Mouse (Mus musculus) thymus, postnatal 10 days (tissue): ENCODE results near the gene Wfdc17.

Experiments
- DNase-seq, 2 experiments: peaks; one replicate each; pipeline ENCODE4 v3.0.0; 2021; ENCODE audit warnings: low spot score in 2 of 2

Wfdc17 gene

DNA sequence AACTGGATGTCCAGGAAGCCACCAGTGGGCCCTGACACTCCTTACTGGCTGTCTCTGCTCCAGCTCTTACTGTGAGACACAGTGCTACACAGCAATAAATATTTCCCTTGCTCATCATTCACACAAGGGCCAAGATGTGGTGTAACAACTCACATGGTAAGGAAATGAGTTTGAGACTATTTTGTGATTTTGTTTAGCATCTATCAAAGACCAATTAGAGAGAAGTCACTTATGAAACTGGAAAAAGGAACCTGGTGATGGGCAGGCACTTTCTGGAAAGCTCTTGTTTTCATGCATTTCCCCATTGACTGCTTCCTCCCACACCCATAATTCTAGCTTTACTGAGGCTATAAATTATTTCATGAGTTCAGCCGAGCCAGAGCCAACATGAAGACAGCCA is at the start of gene Wfdc17:
Wfdc17 (plus strand) TSS at position 287 of the 400 bp plus-strand sequence.
- DNase-seq = no peak

- DNase-seq = no peak
Observed at GRCm38 (mm10) chr11:83654606-83655005, 49.2 kb upstream of the Wfdc17 start.

DNA sequence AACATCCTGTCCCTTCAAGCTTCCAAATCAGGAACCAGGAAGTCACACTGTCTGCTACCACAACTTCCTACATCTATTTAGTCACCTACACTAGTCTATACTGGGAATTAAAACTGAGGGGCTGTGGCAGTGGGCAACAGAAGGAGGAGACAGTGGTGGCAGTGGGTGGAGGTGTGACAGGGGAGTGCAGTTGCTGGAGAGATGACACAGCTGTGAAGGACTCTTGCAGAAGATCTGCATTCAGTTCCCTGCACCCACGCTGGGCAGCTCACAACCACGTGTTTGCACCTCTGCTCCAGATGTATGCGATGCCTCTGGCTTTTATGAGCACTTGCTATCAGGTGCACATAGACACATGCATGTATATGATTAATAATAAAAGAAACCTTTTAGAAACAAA is 46.3 kb upstream of the Wfdc17 start:
- DNase-seq = no peak

DNA sequence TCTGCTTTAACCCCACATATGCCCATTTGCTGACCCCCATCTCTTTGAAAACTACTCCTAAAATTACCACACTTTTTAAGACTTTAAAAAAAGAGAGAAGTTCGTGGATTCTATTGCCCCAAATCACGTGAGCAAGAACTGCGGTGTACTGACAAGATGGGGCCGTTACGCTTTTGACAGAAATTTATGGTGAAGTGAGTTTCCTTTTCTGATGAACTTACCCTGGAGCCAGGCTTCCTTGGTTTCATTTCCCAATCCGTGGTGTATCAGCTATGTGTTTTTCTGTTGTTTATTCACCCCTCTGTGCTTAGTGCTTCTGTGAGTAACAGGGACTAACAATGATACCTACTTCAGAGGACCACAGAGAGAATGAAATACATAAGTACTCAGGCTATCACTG is 45.0 kb upstream of the Wfdc17 start:
- no peak for DNase-seq

GRCm38 (mm10) chr11:83662204-83662603 is 41.6 kb upstream of the Wfdc17 start, which contains the start of gene Ccl4:
TSS of gene Ccl4 (plus strand) at chr11:83662584.
- peak; percentile 5 to 19 for DNase-seq

DNA sequence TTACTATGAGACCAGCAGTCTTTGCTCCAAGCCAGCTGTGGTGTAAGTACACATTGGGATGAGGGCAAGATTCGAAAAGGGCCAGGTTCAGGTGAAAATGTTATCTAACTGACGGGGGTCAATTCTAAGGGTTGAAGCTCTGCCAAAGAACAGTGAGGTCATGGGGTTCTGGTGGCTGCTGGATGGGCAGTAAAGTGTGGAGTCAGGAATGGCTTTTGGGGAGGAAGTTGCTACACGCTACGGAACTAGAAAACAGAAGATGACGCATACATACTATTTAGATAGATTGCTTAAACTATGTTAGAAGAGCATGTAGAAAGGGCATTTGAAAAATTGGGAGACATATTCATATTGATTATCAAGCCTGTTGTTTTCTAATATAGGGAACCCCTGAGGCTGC is 40.3 kb upstream of the Wfdc17 start:
- no peak for DNase-seq

GRCm38 (mm10) chr11:83671743-83672142 is 32.0 kb upstream of the Wfdc17 start:
- no peak for DNase-seq

- no peak for DNase-seq
Observed at GRCm38 (mm10) chr11:83675665-83676064, 28.1 kb upstream of the Wfdc17 start.

DNA sequence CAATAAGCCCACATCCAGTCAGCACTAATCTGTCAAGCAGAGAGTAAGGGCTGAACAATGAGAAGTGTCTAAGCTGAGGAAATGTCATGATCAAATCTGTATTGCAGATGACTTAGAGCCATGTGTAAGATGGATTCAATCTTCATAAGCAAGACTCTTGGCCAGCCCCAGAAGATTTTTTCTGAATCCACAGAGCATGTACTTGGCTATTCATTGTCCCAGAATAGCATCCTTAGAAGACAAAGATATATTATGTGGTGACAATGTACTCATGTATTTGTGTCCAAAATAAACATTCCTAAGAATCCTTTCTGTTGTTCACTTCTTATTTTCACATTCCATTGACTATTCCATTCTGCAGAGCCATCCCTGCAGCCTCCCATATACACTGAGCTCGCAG is 13.9 kb upstream of the Wfdc17 start:
- no peak for DNase-seq

DNA sequence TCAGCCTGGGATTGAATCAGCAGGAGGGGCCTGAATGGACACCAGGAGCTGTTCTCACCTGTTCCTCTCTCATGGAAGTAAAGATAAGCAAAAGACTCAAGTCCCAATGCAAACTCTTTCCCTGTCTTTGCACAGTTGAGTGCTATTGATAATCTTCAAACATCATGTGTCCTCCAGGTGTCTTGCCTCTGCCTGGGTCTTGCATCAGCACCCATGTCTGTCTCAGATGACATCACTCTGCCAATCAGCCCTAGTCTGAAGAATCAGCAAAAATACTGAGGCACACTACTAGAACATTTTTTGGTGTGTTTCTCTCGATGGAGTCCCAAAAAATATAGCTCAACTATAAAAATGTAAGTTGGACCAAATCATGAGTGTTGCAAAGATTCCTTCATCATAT is 11.8 kb upstream of the Wfdc17 start:
- DNase-seq = no peak

DNA sequence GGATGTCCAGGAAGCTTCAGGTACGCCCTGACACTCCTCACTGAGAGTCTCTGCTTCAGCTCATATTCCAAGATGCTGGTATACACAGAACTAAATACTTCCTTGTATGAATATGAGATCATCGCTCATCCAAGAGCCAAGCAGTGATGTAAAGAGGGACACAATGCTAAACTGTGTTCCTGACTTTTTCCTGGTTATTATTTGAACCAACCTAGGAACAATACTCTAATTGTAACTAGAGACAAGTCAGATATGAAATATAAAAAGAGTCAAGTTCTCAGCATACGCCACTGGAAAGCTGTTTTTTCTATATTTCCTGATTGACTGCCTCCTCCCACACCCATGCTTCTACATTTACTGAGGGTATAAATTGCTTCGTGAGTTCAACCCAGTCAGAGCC is 4.9 kb downstream of the Wfdc17 start, which contains the start of gene Wfdc18:
Wfdc18 (plus strand) TSS at position 301 of the 400 bp plus-strand sequence.
- DNase-seq = no peak

DNA sequence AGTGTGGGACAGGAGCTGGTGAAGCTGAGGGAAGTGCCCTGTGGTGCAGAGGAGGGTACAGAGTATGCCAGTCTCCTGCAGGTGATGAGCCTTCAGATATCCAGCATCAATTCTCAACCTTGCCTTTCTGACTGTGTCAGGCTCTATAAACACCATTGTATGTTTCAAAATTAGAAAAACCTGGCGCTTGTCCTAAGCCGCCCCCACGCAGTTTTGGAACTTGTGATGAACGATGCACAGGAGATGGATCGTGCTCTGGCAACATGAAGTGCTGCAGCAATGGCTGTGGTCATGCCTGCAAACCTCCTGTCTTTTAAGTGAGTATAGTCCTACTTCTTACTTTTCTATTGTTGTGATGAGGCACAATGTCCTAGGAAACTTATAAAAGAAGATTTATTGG is 5.9 kb downstream of the Wfdc17 start:
- DNase-seq = no peak

DNA sequence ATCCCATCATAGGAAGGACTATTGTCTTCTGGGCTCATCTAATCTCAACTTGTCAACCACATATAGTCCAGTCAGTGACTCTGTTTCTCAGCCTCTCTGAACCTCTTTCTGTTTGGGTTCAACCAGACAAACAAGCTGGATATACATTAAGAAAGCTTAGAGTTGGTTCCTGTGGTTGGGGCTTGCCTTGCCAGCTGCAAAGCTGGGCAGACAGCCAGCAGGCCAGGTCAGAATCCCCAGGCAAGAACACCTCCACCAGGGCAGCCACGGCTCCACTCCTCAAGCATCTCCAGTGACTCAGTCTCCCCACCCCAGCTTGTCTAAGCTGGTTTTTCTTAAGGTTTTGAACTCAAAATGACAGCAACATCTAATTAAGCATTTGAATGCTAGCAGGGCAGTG is 8.9 kb downstream of the Wfdc17 start:
- DNase-seq = no peak

DNA sequence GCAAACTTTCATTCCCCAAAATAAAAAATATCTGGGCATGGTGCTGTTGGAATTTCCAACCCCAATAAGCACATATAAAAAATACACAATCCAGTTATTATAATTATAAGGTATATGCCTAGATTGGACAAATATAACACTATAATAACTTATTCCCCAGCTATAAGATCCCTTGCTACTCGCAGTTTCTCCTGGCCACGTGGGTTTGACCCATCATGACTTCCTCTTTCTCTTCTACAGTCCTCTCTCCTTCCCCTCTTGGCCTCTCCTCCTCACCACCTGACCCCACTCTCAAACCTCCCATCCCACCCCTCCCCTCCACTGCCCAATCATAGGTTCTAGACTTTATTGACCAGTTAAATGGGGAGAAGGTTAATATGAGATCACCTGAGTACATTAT is 10.1 kb downstream of the Wfdc17 start:
- DNase-seq = no peak

GRCm38 (mm10) chr11:83717042-83717665 is 13.4 kb downstream of the Wfdc17 start:
- no peak for DNase-seq

GRCm38 (mm10) chr11:83720766-83721165 is 17.0 kb downstream of the Wfdc17 start:
- no peak for DNase-seq

DNA sequence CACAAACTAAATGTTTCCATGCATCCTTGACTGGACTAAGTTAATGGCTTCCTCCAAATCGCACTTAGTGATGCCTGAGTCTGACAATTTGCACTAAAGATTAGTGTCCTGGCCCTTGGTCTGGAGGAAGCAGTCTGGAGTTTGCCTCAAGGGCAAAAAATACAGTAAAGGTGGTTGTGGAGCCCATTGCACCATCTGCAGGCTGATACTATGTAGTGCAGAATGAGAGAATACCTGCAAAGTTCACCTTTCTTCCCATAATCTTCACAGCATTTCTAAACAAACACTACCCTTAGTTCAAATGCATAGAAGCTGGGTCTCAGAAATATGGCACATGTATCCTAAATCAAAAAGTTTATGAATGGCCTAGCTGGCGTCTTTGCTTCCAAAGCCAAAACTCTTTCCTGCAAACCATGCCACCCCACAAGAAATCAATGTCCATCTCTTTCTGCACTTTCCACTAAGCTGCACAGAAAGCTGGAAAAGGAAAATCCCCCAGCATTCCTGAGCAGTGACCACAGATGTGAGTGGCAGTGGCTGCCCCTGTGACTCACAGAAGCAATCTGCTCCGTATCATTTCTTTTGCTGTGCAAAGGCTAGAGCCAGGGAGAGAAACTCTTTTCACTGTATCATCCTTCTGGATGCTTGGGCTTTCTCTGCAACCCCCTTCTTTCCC is 25.1 kb downstream of the Wfdc17 start:
- DNase-seq = no peak

DNA sequence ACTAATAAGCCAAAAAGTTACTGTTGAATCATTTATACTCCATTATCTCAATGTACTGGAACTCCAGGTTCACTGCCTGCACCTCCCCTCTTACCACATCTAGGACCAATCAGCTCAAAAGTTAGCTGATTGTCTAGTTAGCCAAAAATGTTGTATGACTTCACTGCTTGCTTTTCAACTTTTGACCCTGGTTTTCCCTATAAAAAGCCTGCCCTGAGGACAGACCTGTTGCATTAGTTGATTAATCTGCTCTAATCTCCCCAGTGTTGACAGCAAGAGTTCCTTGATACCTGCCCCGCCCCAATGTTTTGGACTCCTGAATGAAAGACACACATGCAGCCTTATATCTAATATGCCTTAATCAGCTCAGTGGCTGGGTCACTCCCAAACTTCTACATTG is 27.3 kb downstream of the Wfdc17 start:
- DNase-seq = no peak

DNA sequence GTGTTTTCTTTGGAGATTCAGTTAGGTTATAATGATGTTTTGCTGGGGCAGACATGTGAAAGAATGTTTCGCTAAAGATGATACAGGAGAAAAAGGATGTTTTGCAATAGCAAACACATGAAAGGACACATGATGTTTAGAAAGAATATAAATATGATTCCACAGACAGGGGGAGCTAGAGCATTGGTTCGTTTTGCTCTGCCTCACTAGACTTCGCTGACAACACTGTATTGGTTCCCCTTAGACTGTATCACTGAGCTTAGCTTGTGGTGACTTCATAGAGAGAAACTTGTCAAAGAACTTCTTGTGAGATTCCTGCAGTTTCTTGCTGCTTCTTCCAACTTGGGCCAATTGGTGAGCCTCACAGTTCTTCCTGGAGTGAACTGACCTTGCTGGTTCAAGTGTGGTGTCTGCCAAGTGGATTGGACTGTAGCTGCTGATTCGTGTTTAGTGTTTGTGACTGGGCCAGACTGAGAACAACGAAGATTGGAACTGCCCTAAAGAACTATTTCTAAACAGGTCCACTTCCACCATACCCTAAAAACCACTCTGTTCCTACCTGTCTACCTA is 29.4 kb downstream of the Wfdc17 start:
- DNase-seq = no peak

DNA sequence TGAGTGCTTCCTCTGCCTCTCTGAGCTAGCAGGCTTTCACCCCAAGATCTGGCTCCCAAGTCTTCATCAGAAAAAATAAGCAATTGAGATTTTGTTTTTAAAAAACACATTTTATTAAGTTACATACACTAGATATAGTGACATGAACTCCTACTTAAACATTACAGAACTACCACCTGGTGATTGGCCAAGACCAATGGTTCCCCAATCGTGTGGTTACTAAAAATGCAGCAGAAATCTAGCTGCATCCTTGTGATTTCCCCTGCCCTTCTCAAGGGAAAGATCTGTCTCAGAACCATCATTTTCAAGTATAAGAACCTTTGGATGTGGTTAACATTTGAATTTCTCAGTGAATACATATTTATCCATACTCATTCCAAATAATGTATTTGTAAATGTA is 30.4 kb downstream of the Wfdc17 start:
- no peak for DNase-seq

DNA sequence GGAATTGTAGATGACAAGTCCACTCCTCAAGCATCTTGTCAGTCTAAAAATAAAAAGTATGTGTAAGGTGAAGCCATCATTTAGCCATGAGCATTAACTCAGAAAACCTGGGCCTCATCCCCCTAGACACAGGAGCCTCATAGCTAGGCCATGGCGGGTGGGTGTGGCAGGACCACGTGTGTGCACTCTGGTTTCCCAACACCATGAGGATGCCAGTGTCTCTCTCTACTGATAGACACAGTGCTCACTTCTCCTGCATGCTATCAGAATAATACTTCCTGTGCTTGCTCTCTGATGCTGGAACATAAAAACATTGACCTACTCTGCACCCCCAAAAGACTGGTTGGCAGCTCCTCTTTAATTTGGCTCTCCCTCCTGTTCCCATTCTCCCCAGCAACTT is 32.1 kb downstream of the Wfdc17 start:
- no peak for DNase-seq

DNA sequence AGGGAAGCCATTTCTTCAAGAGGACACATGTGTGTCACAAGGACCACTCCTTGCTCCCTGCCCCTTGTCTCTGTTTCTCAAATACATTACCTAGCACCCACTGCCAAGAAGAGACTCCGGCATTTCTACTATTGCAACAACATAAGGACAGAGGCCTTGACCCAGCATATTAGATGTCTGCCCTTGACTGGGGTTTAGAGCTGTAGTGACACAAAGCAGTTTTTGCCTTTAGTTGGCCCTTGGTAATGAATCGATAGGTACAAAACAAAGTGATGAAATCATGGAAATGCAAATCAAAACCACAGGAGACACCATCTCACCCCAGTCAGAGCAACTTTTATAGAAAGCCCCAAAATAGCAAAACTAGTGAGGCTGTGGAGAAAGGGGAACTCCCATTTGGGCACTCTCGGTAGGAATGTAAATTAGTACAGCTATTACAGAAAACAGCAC is 33.3 kb downstream of the Wfdc17 start:
- no peak for DNase-seq

- DNase-seq = peak; percentile 22 to 74
Observed at GRCm38 (mm10) chr11:83739241-83739640, 35.5 kb downstream of the Wfdc17 start.
